Mouse (Mus musculus) cerebellum, adult 8-10 months (tissue): ENCODE measurements around the gene Tmco5.
"Not testable (repeated sequence)": the region's sequence is repeated elsewhere in the genome, so short reads cannot be mapped to it uniquely, and the experiment has no call there.

Experiments used
- DNase-seq: peaks from one replicate; pipeline ENCODE4 v3.0.0; 2022

Gene Tmco5

GRCm38 (mm10) chr2:116924292-116924691 lies 45.8 kb downstream of the Tmco5 start:
- no peak for DNase-seq

DNA sequence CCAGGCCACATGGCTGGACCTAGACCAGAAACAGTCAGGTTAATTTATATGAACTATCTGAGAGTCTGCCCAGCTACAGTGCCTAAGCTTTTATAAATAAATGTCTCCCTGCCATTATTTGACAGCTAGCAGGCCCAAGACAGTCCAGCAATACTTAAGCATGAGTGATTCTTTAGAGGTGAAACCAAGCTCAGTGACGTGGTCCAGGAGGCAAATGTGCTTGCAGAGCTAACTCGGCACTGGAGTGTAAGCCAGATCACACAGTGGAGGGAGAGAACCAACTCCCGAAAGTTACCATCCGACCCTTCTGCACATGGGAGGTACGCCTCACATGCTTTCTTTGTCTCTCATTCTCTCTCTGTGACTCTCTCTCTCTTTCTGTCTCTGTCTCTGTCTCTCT lies 46.7 kb downstream of the Tmco5 start:
- no peak for DNase-seq

GRCm38 (mm10) chr2:116932218-116932617 lies 53.7 kb downstream of the Tmco5 start:
- no peak for DNase-seq

DNA sequence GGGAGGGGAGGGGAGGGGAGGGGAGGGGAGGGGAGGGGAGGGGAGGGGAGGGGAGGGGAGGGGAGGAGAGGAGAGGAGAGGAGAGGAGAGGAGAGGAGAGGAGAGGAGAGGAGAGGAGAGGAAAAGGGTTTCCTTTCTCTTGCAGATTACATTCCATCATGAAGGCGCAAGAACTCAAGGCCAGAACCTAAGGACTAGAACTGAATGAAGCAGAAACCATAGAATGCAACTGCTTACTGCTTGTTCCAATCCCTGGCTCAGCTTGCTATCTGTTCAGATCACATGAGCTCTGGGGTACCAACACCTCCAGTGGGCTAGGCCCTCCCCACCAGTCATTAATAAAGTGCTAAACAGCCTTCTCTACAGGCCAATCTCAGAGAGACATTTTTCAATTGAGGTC lies 55.7 kb downstream of the Tmco5 start:
- DNase-seq, result not testable (repeated sequence)

DNA sequence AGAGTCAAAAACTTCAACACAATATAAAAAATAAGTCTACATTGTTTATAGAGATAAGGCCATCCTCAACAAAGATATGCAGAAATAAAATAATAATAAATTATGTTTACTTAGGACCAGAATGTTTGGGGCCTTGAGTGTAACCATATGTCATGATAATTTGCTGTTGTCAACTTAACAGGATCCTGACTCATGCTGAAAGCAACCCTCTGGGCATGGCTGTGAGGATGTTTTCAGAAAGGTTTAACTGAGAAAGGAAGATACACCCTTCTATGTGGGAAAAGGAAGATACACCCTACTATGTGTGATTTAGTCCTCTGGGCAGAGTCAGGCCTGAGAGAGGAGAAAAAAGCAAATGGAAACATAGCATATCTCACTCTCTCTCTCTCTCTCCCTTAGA lies 56.3 kb downstream of the Tmco5 start:
- DNase-seq, result no peak

- no peak for DNase-seq
Measured at GRCm38 (mm10) chr2:116936371-116936770, 57.9 kb downstream of the Tmco5 start.

- no peak for DNase-seq
Measured at GRCm38 (mm10) chr2:116937166-116937565, 58.7 kb downstream of the Tmco5 start.

DNA sequence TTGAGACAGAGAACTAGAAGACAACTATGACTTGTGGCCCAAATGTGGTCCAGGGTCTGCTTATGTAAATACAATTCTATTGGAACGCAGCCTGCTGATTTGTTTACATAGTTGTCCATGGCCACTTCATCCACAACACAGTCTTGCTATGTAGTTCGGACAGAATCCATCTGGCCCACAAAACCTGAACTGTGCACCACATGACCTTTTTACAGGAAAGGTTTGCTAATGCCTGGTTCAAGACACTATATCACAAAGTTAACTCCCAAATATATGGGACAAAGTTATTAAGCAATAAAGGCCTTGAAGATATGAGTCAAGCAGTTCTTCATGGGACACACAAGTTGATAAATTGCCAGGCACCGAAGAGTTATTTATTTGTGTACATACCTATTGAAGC lies 63.3 kb downstream of the Tmco5 start:
- DNase-seq, result no peak
